Mouse (Mus musculus) left cerebral cortex, postnatal 14 days (tissue): ENCODE measurements around the gene Psmb3. TPM values are rescaled to one million over a fixed set of nuclear protein-coding genes. Genes with fewer than 3 reads are reported as not detected.
A peak's percentile ranks its signal among the peaks of the same experiment; 100 is the strongest.

Source experiments
- DNase-seq, 2 experiments: peaks; one replicate each; pipeline ENCODE4 v3.0.0; 2021 to 2022; ENCODE audit warnings: low spot score in 2 of 2, mixed read lengths in 1 of 2
- intact Hi-C: fragments of 180-260 bp; cut with DNase I; formaldehyde crosslinking; loops from one replicate; pipeline ENCODE4 v1.15.1; 2025
- total RNA-seq, 2 experiments: library from RNA; stranded (reverse); gene quantifications; 2 replicates each; pipeline ENCODE4 v1.2.3; 2021

The Psmb3 gene
- total RNA-seq, 2 experiments from 2014 or later = 133 to 136 TPM

DNA sequence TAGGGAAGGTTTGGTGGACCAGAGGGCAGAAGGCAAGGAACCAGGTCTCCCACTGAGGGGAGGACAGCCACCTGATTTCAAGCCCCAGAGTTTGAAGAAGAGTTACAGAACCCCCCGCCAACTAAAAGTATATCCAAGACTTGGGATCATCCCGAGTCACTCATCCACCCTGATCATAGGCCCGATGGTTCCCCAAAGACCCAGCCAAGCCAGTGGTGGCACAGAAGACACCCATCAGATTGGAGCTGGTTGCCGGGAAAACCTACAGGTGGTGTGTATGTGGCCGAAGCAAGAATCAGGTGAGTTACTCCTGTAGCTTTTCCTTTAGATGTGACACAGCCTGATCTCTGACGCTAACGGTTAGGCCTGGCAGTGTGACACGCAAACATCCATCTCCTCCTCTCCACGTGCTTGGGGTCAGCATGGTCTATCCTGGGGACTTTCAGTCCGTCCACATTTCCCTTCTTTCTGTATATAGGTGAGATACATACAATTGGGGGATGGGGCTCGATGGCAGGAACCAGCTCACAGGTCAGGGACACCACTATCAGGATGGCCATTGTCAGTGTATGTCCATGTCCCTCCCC lies 16.8 kb upstream of the Psmb3 start:
- intact Hi-C loops = loop anchor here (5.0 kb wide), 1 partner anchor 44 kb away; no protein-coding TSS in a partner anchor
- DNase-seq = no peak

DNA sequence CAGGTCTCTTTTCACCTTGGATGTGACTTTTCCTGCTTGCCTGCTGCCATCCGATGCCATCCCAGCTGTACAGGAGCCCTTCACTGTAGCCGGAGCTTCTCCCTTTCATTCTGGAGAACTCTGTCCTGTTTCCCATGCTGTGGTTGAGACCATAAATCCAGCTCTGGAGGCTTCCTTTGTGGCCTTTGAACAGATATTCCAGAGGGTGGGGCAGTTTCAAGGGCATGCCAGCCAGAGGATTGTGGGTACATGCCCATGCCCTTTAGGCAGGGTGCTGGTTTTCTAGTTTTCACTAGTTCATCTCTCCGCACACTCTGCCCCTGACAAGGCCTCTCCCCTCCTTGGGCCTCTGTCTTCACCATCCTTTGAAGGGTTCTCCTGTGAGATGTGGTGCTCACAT lies 16.1 kb upstream of the Psmb3 start:
- intact Hi-C loops = loop anchor here (5.0 kb wide), 1 partner anchor 45 kb away; no protein-coding TSS in a partner anchor
- DNase-seq = no peak

DNA sequence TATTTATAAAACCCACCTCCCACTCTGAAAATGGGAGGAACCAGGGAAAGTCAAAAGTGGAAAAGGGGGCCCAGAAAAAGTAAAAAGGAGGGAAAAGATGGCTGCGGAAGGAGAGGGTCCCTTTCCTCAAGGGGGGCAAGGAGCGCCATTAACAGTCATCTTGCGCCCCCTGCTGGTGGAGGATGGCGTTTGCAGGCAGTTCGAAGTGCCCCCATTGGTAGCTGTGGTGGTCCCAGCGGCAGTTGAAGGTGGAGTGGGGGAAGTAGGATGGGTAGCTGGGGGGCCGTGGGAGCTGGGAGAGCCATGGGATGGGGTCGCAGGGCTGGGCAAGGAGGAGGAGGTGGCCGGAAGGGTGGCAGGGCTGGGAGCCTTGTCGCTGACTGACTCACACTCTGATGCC lies 13.3 kb upstream of the Psmb3 start:
- intact Hi-C loops = loop anchor here (5.0 kb wide), 2 partner anchors 48 to 58 kb away; no protein-coding TSS in a partner anchor
- DNase-seq = peak in 1 of 2 experiments; percentile 69

DNA sequence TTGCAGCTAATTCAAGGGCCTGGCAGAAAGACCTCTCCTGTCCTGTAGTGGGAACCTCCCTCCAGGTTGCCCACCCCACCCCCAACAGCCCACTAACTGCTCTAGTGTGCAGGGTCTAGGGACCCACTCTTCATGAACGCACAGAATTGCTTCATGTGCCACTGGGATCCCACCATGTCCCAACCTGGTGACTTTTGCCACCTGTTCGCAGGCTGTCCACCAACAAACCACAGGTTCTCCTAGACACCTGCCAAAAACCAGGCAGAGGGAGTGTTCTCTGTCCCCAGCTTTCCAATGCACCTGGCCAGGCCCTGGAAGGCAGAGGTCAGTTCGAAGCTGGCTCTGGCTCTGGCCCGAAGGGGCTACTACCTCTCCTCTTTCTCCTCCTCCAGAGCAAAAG lies 8.8 kb upstream of the Psmb3 start:
- no peak for DNase-seq
- intact Hi-C loops = loop anchor here (5.0 kb wide), 1 partner anchor 62 kb away; no protein-coding TSS in a partner anchor

DNA sequence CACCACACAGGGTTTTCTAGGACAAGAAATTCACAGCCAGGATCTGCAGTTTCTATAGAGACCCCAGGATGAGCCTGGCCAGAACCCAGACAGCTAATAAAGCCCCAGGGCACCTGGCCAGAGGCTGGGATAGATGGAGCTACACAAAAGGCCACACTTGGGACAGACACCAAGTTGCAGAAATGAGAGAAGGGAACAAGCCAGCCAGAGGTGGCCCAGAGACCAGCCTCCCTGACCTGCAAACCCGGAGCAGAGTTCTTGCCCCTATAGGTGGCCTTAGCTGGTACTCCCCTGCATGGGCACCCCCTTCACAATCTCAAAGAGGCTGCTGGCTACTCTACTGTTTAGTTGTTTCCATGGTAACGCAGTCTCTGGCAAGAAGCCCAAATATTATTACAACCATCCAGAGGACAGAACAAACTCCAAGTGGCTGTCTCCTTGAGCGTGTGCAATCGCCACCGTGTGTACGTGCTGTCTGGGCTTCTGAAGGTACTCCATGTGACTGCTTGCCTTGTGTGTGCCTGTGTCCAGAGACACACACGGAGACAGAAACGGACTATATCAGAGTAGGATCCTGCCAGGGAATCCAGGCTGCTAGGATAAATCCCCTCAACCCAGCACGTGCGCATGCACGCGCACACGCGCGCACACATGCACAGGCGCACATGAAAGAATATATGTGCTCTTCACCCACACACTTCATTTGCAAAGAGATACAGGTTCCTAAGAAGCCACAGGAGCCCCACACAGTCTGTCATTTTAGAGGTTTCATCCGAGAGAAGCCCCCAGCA lies 8.1 kb upstream of the Psmb3 start:
- intact Hi-C loops = loop anchor here (5.0 kb wide), 1 partner anchor 63 kb away; no protein-coding TSS in a partner anchor
- DNase-seq = peak; percentile 75 to 93

DNA sequence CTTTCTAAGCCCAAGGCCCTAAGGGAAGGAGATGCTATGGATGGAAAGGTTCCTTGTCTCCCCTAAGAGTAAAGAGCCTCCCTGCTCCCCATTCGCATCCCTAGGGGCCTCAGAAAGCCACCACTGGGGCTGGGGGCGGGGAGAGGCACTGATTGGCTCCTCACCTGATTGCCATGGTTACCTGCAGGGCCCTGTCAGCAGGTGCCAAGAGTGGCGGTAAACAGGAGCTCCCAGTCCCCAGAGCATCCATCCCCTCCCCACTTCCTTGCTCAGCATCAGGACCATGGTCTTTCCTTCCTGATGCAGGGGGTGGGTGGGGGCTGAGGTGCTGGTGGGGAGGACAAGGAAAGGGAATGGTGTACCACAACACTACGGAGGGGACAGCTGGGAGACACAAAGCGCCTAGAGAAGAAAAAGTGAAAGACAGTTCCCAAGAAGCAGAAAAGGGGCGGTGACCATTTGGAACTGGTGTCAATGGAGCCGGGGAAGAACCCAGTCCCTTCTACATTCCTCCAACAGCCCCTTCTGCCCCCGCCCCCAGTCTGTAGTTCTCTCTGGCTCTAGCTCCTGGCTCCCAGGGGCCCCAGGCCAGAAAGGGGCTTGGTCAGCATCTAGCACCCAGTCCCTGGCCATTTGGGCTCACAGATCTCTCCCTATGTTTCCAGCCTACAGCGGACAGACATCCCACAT lies 7.3 kb upstream of the Psmb3 start:
- intact Hi-C loops = no loop called here
- DNase-seq = peak in 1 of 2 experiments; percentile 80

DNA sequence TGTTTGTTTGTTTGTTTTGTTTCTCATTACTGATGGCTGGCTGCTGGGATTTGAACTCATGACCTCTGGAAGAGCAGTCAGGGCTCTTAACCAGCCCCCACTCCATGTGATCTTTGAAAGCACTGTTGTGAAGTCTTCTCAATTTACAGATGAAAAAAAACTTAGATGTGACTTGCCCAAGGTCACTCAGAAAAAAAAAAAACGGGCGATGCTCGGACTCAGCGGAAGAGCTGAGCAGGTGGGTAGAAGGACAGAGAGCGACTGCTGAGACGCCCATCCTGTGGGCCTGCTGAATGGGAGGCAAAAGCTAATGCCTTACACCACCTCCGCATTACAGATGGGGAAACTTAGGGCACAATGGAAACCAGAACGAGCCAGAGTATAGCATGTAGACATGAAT lies 6.5 kb upstream of the Psmb3 start:
- intact Hi-C loops = no loop called here
- DNase-seq = no peak

DNA sequence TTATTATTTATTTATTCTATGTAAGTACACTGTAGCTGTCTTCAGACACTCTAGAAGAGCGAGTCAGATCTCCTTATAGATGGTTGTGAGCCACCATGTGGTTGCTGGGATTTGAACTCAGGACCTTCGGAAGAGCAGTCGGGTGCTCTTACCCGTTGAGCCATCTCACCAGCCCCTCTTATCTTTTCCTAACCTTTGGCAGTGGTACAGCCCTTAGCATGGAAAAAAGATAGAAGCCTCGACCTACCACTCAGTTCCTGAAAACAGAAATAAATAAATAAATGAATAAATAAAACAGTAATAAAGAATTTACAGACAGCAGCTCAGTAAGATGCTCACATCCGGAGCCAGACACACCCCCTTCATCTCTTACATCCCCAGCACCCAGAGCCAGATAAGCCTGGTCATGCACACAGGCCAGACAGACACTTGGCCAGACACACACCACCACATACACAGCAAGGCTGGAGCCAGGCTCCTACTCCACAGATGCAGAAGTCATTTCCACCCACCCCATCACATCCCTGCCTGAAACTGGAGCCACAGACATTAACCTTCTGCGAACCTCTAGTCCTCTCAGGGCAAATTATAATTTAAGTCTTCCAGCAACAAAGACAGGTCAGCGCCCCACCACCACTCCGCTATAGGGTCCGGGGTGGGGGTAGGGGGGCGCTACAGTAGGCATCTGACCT lies 5.9 kb upstream of the Psmb3 start:
- no peak for DNase-seq
- intact Hi-C loops = no loop called here

DNA sequence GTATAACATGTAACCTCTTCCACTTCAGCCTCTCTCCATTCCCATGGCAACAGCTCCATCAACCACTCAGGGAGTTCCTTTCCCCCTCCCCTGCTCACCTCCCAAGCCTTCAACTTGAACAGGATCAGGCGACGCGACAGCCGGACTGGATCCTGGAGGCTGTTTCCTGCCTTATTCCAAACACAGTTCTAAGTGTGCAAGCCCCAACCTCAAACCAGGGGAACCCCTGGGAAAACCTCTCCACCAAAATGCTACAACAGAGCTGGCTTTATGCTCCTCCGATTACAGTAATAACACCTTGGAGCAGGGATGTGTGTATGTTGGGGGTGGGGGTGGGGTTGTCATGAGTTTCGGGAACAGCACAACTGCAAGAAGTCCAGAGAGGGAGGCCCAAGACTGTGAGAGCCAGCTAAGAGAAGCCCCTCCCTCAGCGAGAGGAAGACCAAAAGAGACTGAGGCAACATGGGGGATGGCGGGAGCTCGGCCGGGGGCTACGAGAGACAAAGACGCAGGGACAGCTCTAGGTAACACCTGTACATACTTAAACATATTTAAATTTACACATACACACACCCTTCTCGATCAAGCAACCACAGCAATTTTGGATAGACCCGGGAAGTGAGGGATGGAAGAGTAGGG lies 5.2 kb upstream of the Psmb3 start:
- intact Hi-C loops = loop anchor here (2.0 kb wide), 1 partner anchor 37 kb away; no protein-coding TSS in a partner anchor
- DNase-seq = no peak

DNA sequence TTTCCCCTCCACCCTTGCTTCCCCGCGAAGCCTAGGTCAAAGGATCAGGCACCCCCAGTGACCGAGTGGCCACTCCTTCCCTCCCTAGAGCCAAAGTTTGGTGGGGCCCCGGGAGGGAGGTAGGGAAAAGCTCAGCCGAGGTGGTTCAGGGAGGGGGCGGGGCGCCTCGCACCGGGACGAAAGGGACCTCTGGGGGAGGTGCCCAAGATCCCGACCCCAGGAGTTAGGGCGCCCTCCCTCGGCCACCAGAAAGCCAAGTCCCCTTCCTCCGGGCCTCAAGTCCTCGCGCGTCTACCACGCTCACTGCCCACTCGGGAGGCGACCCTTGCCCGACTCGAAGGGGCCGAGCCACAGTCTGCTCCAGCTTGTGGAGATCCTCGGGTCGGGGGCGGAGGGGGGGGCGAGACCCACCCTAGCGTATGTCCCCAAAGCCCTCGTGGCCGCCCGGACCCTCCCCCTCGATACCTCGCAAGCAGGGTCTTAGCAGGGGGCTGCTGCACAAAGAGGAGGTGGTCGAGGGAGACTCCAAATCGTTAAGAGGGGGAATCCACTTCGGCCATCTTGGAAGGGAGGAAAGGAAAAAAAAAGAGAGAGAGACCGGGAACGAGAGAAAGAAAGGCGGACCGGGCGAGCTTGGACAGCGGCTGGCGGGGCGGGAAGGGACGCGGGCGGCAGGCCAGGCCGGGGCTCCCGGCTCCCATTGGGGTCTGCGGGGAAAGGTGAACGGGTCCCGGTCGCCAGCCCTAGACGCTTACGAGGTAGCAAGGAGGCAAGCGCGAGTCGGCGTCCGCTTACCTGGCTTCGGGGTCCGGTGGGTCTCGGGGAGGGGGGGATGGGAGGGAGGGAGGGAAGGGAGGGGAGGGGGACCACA lies 4.2 kb upstream of the Psmb3 start:
- intact Hi-C loops = loop anchor here (2.0 kb wide), 1 partner anchor 38 kb away; no protein-coding TSS in a partner anchor
- DNase-seq = peak; percentile 49 to 58

DNA sequence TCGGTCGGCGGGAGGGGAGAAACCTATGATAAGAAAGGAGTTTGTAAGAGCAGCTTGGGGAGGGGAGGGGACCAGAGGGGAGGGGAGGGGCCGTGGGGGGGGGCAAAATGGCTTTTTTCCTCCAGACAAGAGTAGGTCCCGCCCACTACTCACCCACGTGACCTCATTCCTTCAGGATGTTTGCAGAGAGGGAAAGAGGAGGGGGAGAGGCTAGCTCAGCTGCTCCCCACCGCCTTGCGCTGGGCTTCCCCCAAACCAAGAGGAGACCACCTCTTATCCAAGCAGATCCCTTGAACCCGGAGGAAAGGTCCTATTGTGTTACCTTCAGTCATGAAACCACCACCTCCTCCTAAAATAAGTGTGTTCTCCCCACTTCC lies 3.6 kb upstream of the Psmb3 start:
- intact Hi-C loops = loop anchor here (2.0 to 5.0 kb wide), 3 partner anchors 39 to 183 kb away; partner anchors contain the start of genes Fbxo47 and Pip4k2b

DNA sequence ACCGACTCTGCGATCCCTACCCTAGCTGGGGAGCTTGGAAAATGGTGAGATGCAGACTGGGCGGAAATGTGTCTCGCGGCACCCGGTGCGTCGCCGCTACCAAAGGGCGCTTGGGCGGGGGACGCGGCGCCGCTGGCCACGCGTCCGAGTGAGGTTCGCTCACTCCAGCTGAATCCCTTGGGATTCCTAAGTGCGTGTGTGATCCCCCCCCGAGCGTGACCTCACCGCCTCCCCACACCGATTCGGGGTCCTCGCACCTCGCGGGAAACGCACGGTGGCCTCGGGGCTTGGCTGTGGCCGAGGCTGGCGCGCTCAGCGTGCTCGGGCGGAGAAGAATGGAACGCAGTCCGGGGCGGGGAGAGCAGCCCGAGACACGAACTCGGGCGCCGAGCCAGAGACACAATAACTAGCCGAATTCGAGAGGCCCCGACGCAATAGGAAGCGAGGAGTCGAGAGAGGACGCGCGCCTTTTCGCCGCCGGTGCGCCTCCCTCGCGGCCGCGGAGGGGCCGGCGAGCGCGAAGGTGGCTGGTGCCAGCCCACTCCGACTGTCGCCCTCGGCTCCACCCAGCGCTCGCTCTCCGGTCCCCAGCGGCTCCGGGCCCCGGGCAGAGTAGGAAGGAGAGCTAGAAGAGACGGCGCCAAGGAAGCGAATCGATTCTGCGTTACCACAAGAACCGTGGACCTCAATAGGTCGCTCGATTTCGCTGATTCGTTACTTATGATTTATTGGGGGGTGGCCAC lies 3.0 kb upstream of the Psmb3 start, which contains the start of gene Pcgf2:
TSS of gene Pcgf2 (minus strand) at position 495 of the 743 bp plus-strand sequence.
- intact Hi-C loops = loop anchor here (5.0 kb wide), 2 partner anchors 42 to 182 kb away; partner anchors contain the start of genes Fbxo47 and Pip4k2b
- peak; percentile 70 to 78 for DNase-seq

More for the DNA sequence above, 3.6 kb upstream of the Psmb3 start:
- peak; percentile 87 to 92 for DNase-seq

DNA sequence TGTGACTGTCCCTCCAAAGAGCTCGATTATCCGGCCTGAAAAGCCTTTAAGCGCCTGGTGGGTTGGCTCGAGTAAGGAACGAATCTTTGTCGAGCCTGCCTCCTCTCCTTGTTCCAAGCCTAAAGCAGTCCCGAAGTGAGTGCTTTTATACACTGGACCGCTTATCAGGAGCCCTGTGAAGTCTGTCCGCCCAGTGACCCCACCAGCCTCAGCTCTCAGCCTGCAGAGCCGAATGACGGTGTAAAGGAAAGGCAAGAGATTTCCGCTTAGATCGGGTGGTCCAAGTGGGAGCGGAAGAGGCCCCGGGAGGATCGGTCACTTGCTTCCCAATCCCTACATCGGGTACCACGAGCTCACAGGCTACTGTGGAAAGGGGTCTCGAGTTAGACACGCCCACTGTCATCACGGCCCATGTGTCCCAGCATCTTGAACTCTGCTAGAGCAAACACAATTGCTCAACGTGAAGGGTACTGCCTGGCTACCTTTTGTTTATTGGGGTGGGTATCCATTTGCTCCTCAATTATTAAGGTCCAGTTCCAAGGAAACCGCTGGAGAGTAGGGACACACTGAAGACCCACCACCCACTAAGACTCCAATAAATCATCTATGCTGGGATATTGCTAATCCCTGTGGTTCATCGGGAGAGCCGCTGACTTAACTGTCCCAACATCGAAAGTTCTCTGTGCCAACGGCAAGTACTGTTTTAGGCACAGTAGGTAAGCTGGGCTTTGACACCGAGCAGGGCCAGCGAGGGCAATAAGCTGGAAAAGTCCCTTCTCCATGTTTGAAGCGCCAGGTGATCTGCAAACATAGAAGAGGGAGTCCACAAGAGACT lies 2.2 kb upstream of the Psmb3 start:
- peak in 1 of 2 experiments; percentile 28 for DNase-seq
- intact Hi-C loops = loop anchor here (5.0 kb wide), 2 partner anchors 41 to 181 kb away; partner anchors contain the start of genes Fbxo47 and Pip4k2b

DNA sequence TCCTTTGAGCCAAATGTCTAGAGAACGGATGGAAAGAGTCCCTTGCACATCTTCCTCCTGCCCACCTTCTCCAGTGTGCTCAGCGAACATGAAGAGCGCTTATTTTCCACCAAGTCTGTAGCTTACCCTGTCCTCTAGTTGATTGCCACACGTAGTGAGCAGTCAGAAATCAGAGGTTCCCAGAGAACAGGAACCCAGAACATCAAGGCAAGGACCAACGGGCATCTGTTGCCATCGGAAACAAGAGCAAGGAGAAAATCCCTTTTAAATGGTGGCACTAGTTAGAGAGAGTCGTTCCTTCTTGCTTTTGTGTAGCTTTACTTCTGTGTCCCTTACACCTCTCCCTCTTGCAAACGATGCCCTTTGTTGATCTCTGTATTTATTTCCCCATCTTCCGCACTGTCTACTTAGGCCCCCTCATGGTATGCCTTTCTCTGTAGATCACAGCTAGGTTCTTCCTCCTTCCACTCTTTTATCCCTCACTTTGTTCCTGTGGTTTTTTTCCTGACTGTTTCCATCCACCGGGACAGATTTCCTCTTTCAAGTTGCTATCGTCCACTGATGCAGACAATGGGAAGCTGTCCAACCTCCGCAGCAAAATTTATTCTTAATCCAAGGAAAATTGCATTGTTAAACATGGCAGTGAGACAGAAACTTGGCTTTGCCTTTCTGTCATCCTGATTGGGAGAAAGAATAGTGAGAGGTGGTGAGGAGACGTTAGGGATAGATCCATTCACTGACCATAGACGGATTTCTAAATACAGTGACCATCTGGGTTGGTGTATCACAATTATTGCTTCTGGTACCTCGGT lies 1.4 kb upstream of the Psmb3 start:
- intact Hi-C loops = loop anchor here (5.0 kb wide), 2 partner anchors 41 to 181 kb away; partner anchors contain the start of genes Fbxo47 and Pip4k2b
- DNase-seq = no peak

DNA sequence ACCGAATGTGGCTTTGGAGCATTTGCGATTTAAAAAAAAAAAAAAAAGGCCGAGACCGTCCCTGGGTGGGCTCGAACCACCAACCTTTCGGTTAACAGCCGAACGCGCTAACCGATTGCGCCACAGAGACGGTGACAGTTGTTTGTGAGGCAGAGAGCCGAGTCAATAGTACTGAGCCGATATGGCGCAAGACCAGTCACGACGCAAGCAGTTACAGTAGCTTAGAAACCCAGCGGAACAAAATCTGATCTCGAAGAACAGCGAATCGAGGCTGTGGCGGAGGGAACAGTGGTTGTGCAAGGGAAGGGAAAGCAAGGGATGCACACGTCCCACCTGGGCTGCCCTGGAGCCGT lies 830 bp upstream of the Psmb3 start:
- intact Hi-C loops = loop anchor here (5.0 kb wide), 2 partner anchors 40 to 180 kb away; partner anchors contain the start of genes Fbxo47 and Pip4k2b
- DNase-seq = peak; percentile 92 to 94
